Mouse (Mus musculus) inflammation-experienced regulatory T-cells, adult 16 weeks (primary cell): ENCODE results near the gene Rgs12. TPM values are rescaled to one million over a fixed set of nuclear protein-coding genes. Genes with fewer than 3 reads are reported as not detected.

Experiments used
- polyA plus RNA-seq: library from polyadenylated mRNA; unstranded; fragments of 100-300 nt; shearing (Covaris generic); gene quantifications from one replicate; pipeline ENCODE4 v1.2.1, GENCODE M21; 2017

Gene Rgs12
- polyA plus RNA-seq: 9.8 TPM

GRCm38 (mm10) chr5:34948861-34949760 is at the start of gene Rgs12:
Gene Rgs12 (plus strand): TSS chr5:34949445.

GRCm38 (mm10) chr5:34907910-34908725 is 41.1 kb upstream of the Rgs12 start, which contains the start of gene Msantd1:
Gene Msantd1 (plus strand): TSS chr5:34908012.

GRCm38 (mm10) chr5:35041268-35041829 is 92.1 kb downstream of the Rgs12 start, which contains the start of gene Hgfac:
Gene Hgfac (plus strand): TSS chr5:35041509.

GRCm38 (mm10) chr5:35056604-35057432 is 107.6 kb downstream of the Rgs12 start, which contains the start of gene Dok7:
Gene Dok7 (plus strand): TSS chr5:35056766.

Other genes starting within 250 kb of the Rgs12 start
- 8.9 TPM for gene Htt, start 187.7 kb upstream of the Rgs12 start, polyA plus RNA-seq
- 0.94 TPM for gene Msantd1, start 41.4 kb upstream of the Rgs12 start, polyA plus RNA-seq
- 11.9 TPM for gene Hgfac, start 92.1 kb downstream of the Rgs12 start, polyA plus RNA-seq
- gene Dok7, start 107.3 kb downstream of the Rgs12 start, polyA plus RNA-seq: not detected
- gene Lrpap1, start 156.3 kb downstream of the Rgs12 start, polyA plus RNA-seq: 88.5 TPM